In genomic region chr14:78282490-78282889, GRCm38 (mm10) we compare ENCODE assay signal across 15 mouse cellular contexts. TPM values are rescaled to one million over a fixed set of nuclear protein-coding genes. Genes with fewer than 3 reads are reported as not detected.
A peak's percentile ranks its signal among the peaks of the same experiment; 100 is the strongest.
DNase-seq lines count a peak whose midpoint lies in the region; ATAC-seq and TF ChIP-seq lines count a peak whose summit lies in the region.
"Had no signal": no experiment of that assay in that cellular context is flagged by ENCODE, and none has a peak within 500 bp of the region (broad histone marks: within the 10 kb centered on the region; RNA-seq: fewer than 3 reads in every experiment).

No protein-coding gene starts in this region.

- TF ChIP-seq CTCF in heart, adult 2 months (IDR thresholded peaks at IDR 0.05), result peak; percentile 7; the same call in 1 of the 2 replicates

- no peak for DNase-seq in heart, adult 2 months
- no peak for DNase-seq in heart, embryonic 10.5 days (ENCODE audit: low spot score)
- peak; percentile 39 for DNase-seq in NIH3T3 (ENCODE audit: low read depth)
- peak; percentile 31 to 51 for DNase-seq in frontal cortex, postnatal 36 days (ENCODE audit: low spot score in 2 of 2)
- peak; percentile 54 to 63 for DNase-seq in right cerebral cortex, adult 2 months (ENCODE audit: low spot score in 2 of 2)
- no peak for DNase-seq in urinary bladder, postnatal 36 days (ENCODE audit: low spot score in 2 of 2)
- DNase-seq: cerebellum, adult 9-11 months; heart, postnatal 36 days; kidney, postnatal 14 days had no signal

- H3K27me3 ChIP-seq in heart, adult 2 months (ENCODE audit: control insufficient read depth, insufficient read depth, low read length), result no peaks in the 10 kb centered on the region
- peaks cover 4% of the 10 kb centered on the region; the same call in 1 of the 2 replicates for H3K27me3 ChIP-seq in heart, embryonic 10.5 days (ENCODE audit: insufficient read depth, poor library complexity, severe bottlenecking)

- no peaks in the 10 kb centered on the region for H3K36me3 ChIP-seq in heart, adult 2 months (ENCODE audit: control insufficient read depth, insufficient read depth, low read length)
- no peaks in the 10 kb centered on the region for H3K36me3 ChIP-seq in heart, embryonic 10.5 days
- H3K36me3 ChIP-seq: limb, embryonic 12.5 days; midbrain, embryonic 10.5 days had no signal

- TF ChIP-seq EP300 in heart, adult 2 months (IDR thresholded peaks at IDR 0.05; ENCODE audit: insufficient read depth, low read depth, low read length), result no peak

- no peak for ATAC-seq in megakaryocyte progenitor cell, adult 5-6 weeks (replicated peaks; ENCODE audit: poor library complexity)
- ATAC-seq: CD4-positive, CD25-positive, alpha-beta regulatory T cell, adult 4 months had no signal

- no peak overlapping the region for H3K4me3 ChIP-seq in heart, adult 2 months
- no peak overlapping the region for H3K4me3 ChIP-seq in heart, embryonic 10.5 days
- H3K4me3 ChIP-seq: limb, embryonic 12.5 days; midbrain, embryonic 10.5 days had no signal

- H3K9ac ChIP-seq in heart, adult 2 months (ENCODE audit: low read depth, low read length), result no peak overlapping the region
- H3K9ac ChIP-seq: limb, embryonic 12.5 days had no signal

- H3K4me1 ChIP-seq in heart, adult 2 months (ENCODE audit: control insufficient read depth, insufficient read depth, low read length), result no peaks in the 10 kb centered on the region
- peaks cover 13% of the 10 kb centered on the region; the same call in 1 of the 2 replicates for H3K4me1 ChIP-seq in heart, embryonic 10.5 days
- H3K4me1 ChIP-seq: limb, embryonic 12.5 days had no signal

- intact Hi-C loops in heart, adult 2 months (cut with DNase I), result loop anchor here (10.0 kb wide), 2 partner anchors 62 to 152 kb away; no protein-coding TSS in a partner anchor

- no peaks in the 10 kb centered on the region for H3K9me3 ChIP-seq in heart, embryonic 10.5 days
- H3K9me3 ChIP-seq: limb, embryonic 12.5 days; midbrain, embryonic 10.5 days had no signal

- 61% methylated on average over 11 of the region's 11 CpGs for WGBS in heart, adult 2 months
- 86% methylated on average over 11 of the region's 11 CpGs for WGBS in heart, embryonic 10.5 days

- no peaks in the 10 kb centered on the region for H3K79me2 ChIP-seq in heart, adult 2 months (replicated peaks; ENCODE audit: control insufficient read depth, insufficient read depth, low read length)

- H3K27ac ChIP-seq in heart, adult 2 months, result no peak overlapping the region
- no peak overlapping the region for H3K27ac ChIP-seq in heart, embryonic 10.5 days
- H3K27ac ChIP-seq: limb, embryonic 12.5 days; midbrain, embryonic 10.5 days had no signal

- TF ChIP-seq POLR2A in heart, adult 2 months (IDR thresholded peaks at IDR 0.05; ENCODE audit: insufficient read depth, low read depth, low read length), result no peak

RNA-seq across cellular contexts. Expression of gene Tnfsf11, which starts 25.4 kb away (rescaled TPM):
- total RNA-seq in heart, adult 2 months (2021), result under 1 TPM; 0.10 to 0.14 TPM
- polyA plus RNA-seq in heart, adult 2 months (2012; rRNA removed), result not detected in 2 replicates
- 0.10 and 0.16 TPM in 2 replicates for polyA plus RNA-seq in heart, embryonic 10.5 days (2016; fragmentation: Nextera tagmentation; extraction: Ambion mirVana)
- total RNA-seq in megakaryocyte progenitor cell, adult 5-6 weeks (2015), result not detected in 2 replicates
- total RNA-seq in megakaryocyte progenitor cell, adult 5-6 weeks (2017), result not detected in 2 replicates
- total RNA-seq: granulocyte monocyte progenitor cell, adult 5-6 weeks; heart, postnatal 36 days had no signal
- polyA plus RNA-seq: intestine, embryonic 14.5 days; limb, embryonic 12.5 days; midbrain, embryonic 10.5 days had no signal

Comparison
In these comparisons a context has a peak if more than half of its experiments do, and no peak if none do; other contexts are left out.
1. DNase-seq: peak in NIH3T3 (single experiment), frontal cortex, postnatal 36 days (2 of 2) and right cerebral cortex, adult 2 months (2 of 2); none in heart, adult 2 months (0 of 2), heart, embryonic 10.5 days (single experiment) and urinary bladder, postnatal 36 days (0 of 2).